Mouse (Mus musculus) hindbrain, embryonic 12.5 days (tissue): ENCODE measurements at regions not wholly inside any gene's neighbourhood (a gene's known extent, or its start where the extent isn't known, plus 50 kb on each side); places are given as distances from the start of the nearest gene placed in this dataset.
A peak's percentile ranks its signal among the peaks of the same experiment; 100 is the strongest.

ENCODE experiments used
- ATAC-seq: fragments of 200-750 bp; cut with Nextera tagmentation; 2 replicates; pipeline ENCODE4 v1.8.0; 2017; ENCODE audit warnings: moderate TSS enrichment; ENCODE audit not compliant: low FRiP score
- H3K27ac ChIP-seq: fragments of 300-500 bp; sonication (generic); 2 replicates; pipeline ENCODE4 v1.5.1; 2016; ENCODE audit warnings: mild to moderate bottlenecking
- H3K27me3 ChIP-seq: fragments of 300-500 bp; sonication (generic); 2 replicates; pipeline ENCODE4 v1.6.1; 2016; ENCODE audit warnings: mild to moderate bottlenecking
- H3K36me3 ChIP-seq: fragments of 300-500 bp; sonication (generic); 2 replicates; pipeline ENCODE4 v1.6.1; 2016; ENCODE audit warnings: mild to moderate bottlenecking
- H3K4me1 ChIP-seq: fragments of 300-500 bp; sonication (generic); 2 replicates; pipeline ENCODE4 v1.6.1; 2016
- H3K4me2 ChIP-seq: fragments of 300-500 bp; sonication (generic); replicated peaks from 2 replicates; pipeline ENCODE4 v1.6.1; 2016; ENCODE audit warnings: mild to moderate bottlenecking
- H3K4me3 ChIP-seq: fragments of 300-500 bp; sonication (generic); 2 replicates; pipeline ENCODE4 v1.5.1; 2016; ENCODE audit warnings: mild to moderate bottlenecking
- H3K9ac ChIP-seq: fragments of 300-500 bp; sonication (generic); 2 replicates; pipeline ENCODE4 v1.6.1; 2016; ENCODE audit warnings: mild to moderate bottlenecking, moderate library complexity
- H3K9me3 ChIP-seq: fragments of 300-500 bp; sonication (generic); replicated peaks from 2 replicates; pipeline ENCODE4 v1.6.1; 2016; ENCODE audit warnings: mild to moderate bottlenecking
- WGBS: fragments of 180-500 bp; shearing (Covaris S2); methylation state at CpG from one replicate; pipeline ENCODE4 v1.1.7; 2016; 5-methylcytosine and 5-hydroxymethylcytosine counted together

GRCm38 (mm10) chr15:97449001-97449400 lies 201.9 kb upstream of the Amigo2 start:
- no peaks in the 10 kb centered on the region for H3K27me3 ChIP-seq
- no peak for ATAC-seq
- H3K9ac ChIP-seq, result no peak overlapping the region
- no peak overlapping the region for H3K27ac ChIP-seq
- no peak overlapping the region for H3K4me3 ChIP-seq
- H3K36me3 ChIP-seq, result no peaks in the 10 kb centered on the region
- H3K9me3 ChIP-seq, result no peaks in the 10 kb centered on the region
- 91% methylated on average over 6 of the region's 6 CpGs for WGBS
- peaks cover 11% of the 10 kb centered on the region; the same call in 1 of the 2 replicates for H3K4me1 ChIP-seq
- H3K4me2 ChIP-seq, result no peak overlapping the region

GRCm38 (mm10) chr15:97448243-97448880 lies 201.3 kb upstream of the Amigo2 start:
- Histone ChIP-seq H3K4me3 (no peak overlapping the region), H3K27ac (no peak overlapping the region), H3K9ac (no peak overlapping the region), H3K36me3 (no peaks in the 10 kb centered on the region), H3K27me3 (no peaks in the 10 kb centered on the region), H3K4me1 (peaks cover 11% of the 10 kb centered on the region; the same call in 1 of the 2 replicates), H3K4me2 (no peak overlapping the region), H3K9me3 (no peaks in the 10 kb centered on the region)
- no peak for ATAC-seq
- WGBS, result 66% methylated on average over 5 of the region's 5 CpGs

- no peaks in the 10 kb centered on the region for H3K9me3 ChIP-seq
- H3K36me3 ChIP-seq, result no peaks in the 10 kb centered on the region
- no peak overlapping the region for H3K9ac ChIP-seq
- H3K4me1 ChIP-seq, result peaks cover 11% of the 10 kb centered on the region; the same call in 1 of the 2 replicates
- peak overlapping the region; percentile 30 for H3K27ac ChIP-seq
- H3K4me3 ChIP-seq, result no peak overlapping the region
- no peak overlapping the region for H3K4me2 ChIP-seq
- 51% methylated on average over 9 of the region's 9 CpGs for WGBS
- ATAC-seq, result no peak
- H3K27me3 ChIP-seq, result no peaks in the 10 kb centered on the region
These were observed 199.1 kb upstream of the Amigo2 start for GRCm38 (mm10) chr15:97446181-97446580.

GRCm38 (mm10) chr15:97438235-97438760 lies 191.2 kb upstream of the Amigo2 start:
- H3K4me1 ChIP-seq, result no peaks in the 10 kb centered on the region
- H3K9ac ChIP-seq, result no peak overlapping the region
- 90% methylated on average over 5 of the region's 5 CpGs for WGBS
- H3K27ac ChIP-seq, result no peak overlapping the region
- no peaks in the 10 kb centered on the region for H3K9me3 ChIP-seq
- no peak for ATAC-seq
- no peak overlapping the region for H3K4me2 ChIP-seq
- H3K27me3 ChIP-seq, result no peaks in the 10 kb centered on the region
- no peaks in the 10 kb centered on the region for H3K36me3 ChIP-seq
- H3K4me3 ChIP-seq, result no peak overlapping the region
